Mouse (Mus musculus): ENCODE data around the gene Sema6c. TPM values are rescaled to one million over a fixed set of nuclear protein-coding genes. Genes with fewer than 3 reads are reported as not detected.
"Not testable (repeated sequence)": the region's sequence is repeated elsewhere in the genome, so short reads cannot be mapped to it uniquely, and the experiment has no call there.

Sema6c gene
- polyA plus RNA-seq (2015; fragmentation: Nextera tagmentation; extraction: Ambion mirVana), result 33.0 and 34.7 TPM in 2 replicates

- Histone ChIP-seq H3K27me3 (no peaks in the 10 kb centered on the region), H3K4me2 (peak within 1 kb of the TSS; percentile 73), H3K9ac (peak within 1 kb of the TSS; percentile 80), H3K27ac (replicated peaks) (peak within 1 kb of the TSS; percentile 80), H3K36me3 (peaks cover 5% of the 10 kb centered on the region; the same call in 1 of the 2 replicates), H3K4me3 (peak within 1 kb of the TSS; percentile 76), H3K9me3 (no peaks in the 10 kb centered on the region), H3K4me1 (replicated peaks) (peaks cover 38% of the 10 kb centered on the region)
- 0% methylated on average over 66 of the region's 66 CpGs for WGBS
- ATAC-seq (ENCODE audit: low FRiP score, low read depth), result peak; percentile 98
Measured at GRCm38 (mm10) chr3:95159987-95160963, at the start of gene Sema6c. Sema6c (plus strand) TSS chr3:95160457.

GRCm38 (mm10) chr3:95110911-95111726 lies 49.1 kb upstream of the Sema6c start, which contains the start of gene Vps72:
Vps72 (plus strand) TSS chr3:95111022.
- peaks cover 15% of the 10 kb centered on the region for H3K4me1 ChIP-seq (replicated peaks)
- H3K4me2 ChIP-seq, result peak within 1 kb of the TSS; percentile 54
- peaks cover 14% of the 10 kb centered on the region for H3K36me3 ChIP-seq
- peak within 1 kb of the TSS; percentile 74 for H3K9ac ChIP-seq
- no peaks in the 10 kb centered on the region for H3K27me3 ChIP-seq
- no peaks in the 10 kb centered on the region for H3K9me3 ChIP-seq
- H3K27ac ChIP-seq (replicated peaks), result peak within 1 kb of the TSS; percentile 96
- under 1% methylated on average over 54 of the region's 54 CpGs for WGBS
- peak within 1 kb of the TSS; percentile 92 for H3K4me3 ChIP-seq
- ATAC-seq (ENCODE audit: low FRiP score, low read depth), result peak; percentile 76

GRCm38 (mm10) chr3:95112760-95113159 lies 47.5 kb upstream of the Sema6c start:
- Histone ChIP-seq H3K9ac (0 out of 2 replicates have a peak overlapping the region, but pooled peaks have one; percentile 36), H3K4me1 (replicated peaks) (peaks cover 15% of the 10 kb centered on the region), H3K4me2 (peak overlapping the region; percentile 54; the same call in 1 of the 2 replicates), H3K27ac (replicated peaks) (no peak overlapping the region), H3K9me3 (no peaks in the 10 kb centered on the region), H3K36me3 (peaks cover 19% of the 10 kb centered on the region), H3K27me3 (no peaks in the 10 kb centered on the region), H3K4me3 (no peak overlapping the region; the same call in 1 of the 2 replicates)
- no peak for ATAC-seq (ENCODE audit: low FRiP score, low read depth)
- WGBS, result 72% methylated on average over 1 of the region's 1 CpGs

- no peaks in the 10 kb centered on the region for H3K9me3 ChIP-seq
Measured at GRCm38 (mm10) chr3:95117751-95118150, 42.5 kb upstream of the Sema6c start.

GRCm38 (mm10) chr3:95121580-95121979 lies 38.7 kb upstream of the Sema6c start:
- no peak overlapping the region for H3K4me2 ChIP-seq
- H3K4me3 ChIP-seq, result no peak overlapping the region
- H3K27ac ChIP-seq (replicated peaks), result no peak overlapping the region
- H3K9ac ChIP-seq, result no peak overlapping the region
- peaks cover 53% of the 10 kb centered on the region for H3K36me3 ChIP-seq
- peaks cover 10% of the 10 kb centered on the region; the same call in 1 of the 2 replicates for H3K4me1 ChIP-seq (replicated peaks)
- no peaks in the 10 kb centered on the region for H3K9me3 ChIP-seq
- WGBS, result 83% methylated on average over 6 of the region's 6 CpGs
- H3K27me3 ChIP-seq, result no peaks in the 10 kb centered on the region
- ATAC-seq (ENCODE audit: low FRiP score, low read depth), result no peak

More at GRCm38 (mm10) chr3:95117751-95118150, 42.5 kb upstream of the Sema6c start:
- Histone ChIP-seq H3K27ac (replicated peaks) (no peak overlapping the region), H3K9ac (no peak overlapping the region), H3K27me3 (no peaks in the 10 kb centered on the region), H3K4me3 (no peak overlapping the region), H3K4me2 (no peak overlapping the region), H3K36me3 (peaks cover 62% of the 10 kb centered on the region), H3K4me1 (replicated peaks) (peaks cover 4% of the 10 kb centered on the region; the same call in 1 of the 2 replicates)
- ATAC-seq (ENCODE audit: low FRiP score, low read depth), result no peak
- WGBS, result 93% methylated on average over 2 of the region's 2 CpGs

GRCm38 (mm10) chr3:95124246-95124645 lies 36.0 kb upstream of the Sema6c start, which contains the start of gene Tmod4:
Tmod4 (plus strand) TSS chr3:95124476.
- Histone ChIP-seq H3K9ac (no peak within 1 kb of the TSS), H3K36me3 (peaks cover 36% of the 10 kb centered on the region), H3K9me3 (no peaks in the 10 kb centered on the region), H3K4me2 (no peak within 1 kb of the TSS), H3K4me3 (no peak within 1 kb of the TSS), H3K4me1 (replicated peaks) (peaks cover 10% of the 10 kb centered on the region; the same call in 1 of the 2 replicates), H3K27ac (replicated peaks) (0 out of 2 replicates have a peak within 1 kb of the TSS, but pooled peaks have one; percentile 10), H3K27me3 (no peaks in the 10 kb centered on the region)
- ATAC-seq (ENCODE audit: low FRiP score, low read depth), result no peak
- 61% methylated on average over 6 of the region's 6 CpGs for WGBS

GRCm38 (mm10) chr3:95124972-95125371 lies 35.3 kb upstream of the Sema6c start:
- H3K9ac ChIP-seq, result no peak overlapping the region
- H3K27me3 ChIP-seq, result no peaks in the 10 kb centered on the region
- peaks cover 10% of the 10 kb centered on the region; the same call in 1 of the 2 replicates for H3K4me1 ChIP-seq (replicated peaks)
- 0 out of 2 replicates have a peak overlapping the region, but pooled peaks have one; percentile 10 for H3K27ac ChIP-seq (replicated peaks)
- H3K4me3 ChIP-seq, result no peak overlapping the region
- no peak overlapping the region for H3K4me2 ChIP-seq
- ATAC-seq (ENCODE audit: low FRiP score, low read depth), result no peak
- 28% methylated on average over 5 of the region's 5 CpGs for whole genome bisulfite sequencing
- H3K36me3 ChIP-seq, result peaks cover 36% of the 10 kb centered on the region
- H3K9me3 ChIP-seq, result no peaks in the 10 kb centered on the region

GRCm38 (mm10) chr3:95129226-95129651 lies 31.0 kb upstream of the Sema6c start:
- Histone ChIP-seq H3K27me3 (no peaks in the 10 kb centered on the region), H3K4me1 (replicated peaks) (peaks cover 18% of the 10 kb centered on the region), H3K4me2 (no peak overlapping the region), H3K4me3 (no peak overlapping the region), H3K27ac (replicated peaks) (no peak overlapping the region), H3K36me3 (peaks cover 17% of the 10 kb centered on the region), H3K9ac (no peak overlapping the region), H3K9me3 (no peaks in the 10 kb centered on the region)
- WGBS, result 39% methylated on average over 6 of the region's 6 CpGs
- ATAC-seq (ENCODE audit: low FRiP score, low read depth), result no peak

- H3K27ac ChIP-seq (replicated peaks), result no peak overlapping the region
- no peak overlapping the region for H3K4me3 ChIP-seq
- no peak overlapping the region for H3K4me2 ChIP-seq
- H3K9me3 ChIP-seq, result no peaks in the 10 kb centered on the region
- H3K9ac ChIP-seq, result no peak overlapping the region
- peaks cover 13% of the 10 kb centered on the region for H3K4me1 ChIP-seq (replicated peaks)
- H3K36me3 ChIP-seq, result peaks cover 17% of the 10 kb centered on the region
- ATAC-seq (ENCODE audit: low FRiP score, low read depth), result no peak
- H3K27me3 ChIP-seq, result no peaks in the 10 kb centered on the region
- 87% methylated on average over 5 of the region's 5 CpGs for WGBS
Measured at GRCm38 (mm10) chr3:95130081-95130480, 30.2 kb upstream of the Sema6c start.

- H3K4me2 ChIP-seq; ATAC-seq (ENCODE audit: low FRiP score, low read depth); H3K27me3 ChIP-seq; H3K27ac ChIP-seq (replicated peaks); H3K4me3 ChIP-seq; H3K9me3 ChIP-seq; H3K9ac ChIP-seq: not testable (repeated sequence)
- peaks cover 17% of the 10 kb centered on the region for H3K36me3 ChIP-seq
- WGBS, result 93% methylated on average over 2 of the region's 2 CpGs
- H3K4me1 ChIP-seq (replicated peaks), result peaks cover 23% of the 10 kb centered on the region
Measured at GRCm38 (mm10) chr3:95132389-95132788, 27.9 kb upstream of the Sema6c start.

GRCm38 (mm10) chr3:95133176-95133575 lies 27.1 kb upstream of the Sema6c start:
- Histone ChIP-seq H3K36me3 (peaks cover 17% of the 10 kb centered on the region), H3K9me3 (no peaks in the 10 kb centered on the region), H3K4me1 (replicated peaks) (peaks cover 23% of the 10 kb centered on the region), H3K27ac (replicated peaks) (peak overlapping the region; percentile 81), H3K4me2 (peak overlapping the region; percentile 87), H3K4me3 (peak overlapping the region; percentile 54), H3K9ac (peak overlapping the region; percentile 68), H3K27me3 (no peaks in the 10 kb centered on the region)
- 59% methylated on average over 11 of the region's 11 CpGs for WGBS
- no peak; the same call in 1 of the 2 replicates for ATAC-seq (ENCODE audit: low FRiP score, low read depth)
